Mouse (Mus musculus): ENCODE results near the gene Ctcf. TPM values are rescaled to one million over a fixed set of nuclear protein-coding genes. Genes with fewer than 3 reads are reported as not detected.

Ctcf gene
- polyA plus RNA-seq, 1 experiment = 30.2 TPM

DNA sequence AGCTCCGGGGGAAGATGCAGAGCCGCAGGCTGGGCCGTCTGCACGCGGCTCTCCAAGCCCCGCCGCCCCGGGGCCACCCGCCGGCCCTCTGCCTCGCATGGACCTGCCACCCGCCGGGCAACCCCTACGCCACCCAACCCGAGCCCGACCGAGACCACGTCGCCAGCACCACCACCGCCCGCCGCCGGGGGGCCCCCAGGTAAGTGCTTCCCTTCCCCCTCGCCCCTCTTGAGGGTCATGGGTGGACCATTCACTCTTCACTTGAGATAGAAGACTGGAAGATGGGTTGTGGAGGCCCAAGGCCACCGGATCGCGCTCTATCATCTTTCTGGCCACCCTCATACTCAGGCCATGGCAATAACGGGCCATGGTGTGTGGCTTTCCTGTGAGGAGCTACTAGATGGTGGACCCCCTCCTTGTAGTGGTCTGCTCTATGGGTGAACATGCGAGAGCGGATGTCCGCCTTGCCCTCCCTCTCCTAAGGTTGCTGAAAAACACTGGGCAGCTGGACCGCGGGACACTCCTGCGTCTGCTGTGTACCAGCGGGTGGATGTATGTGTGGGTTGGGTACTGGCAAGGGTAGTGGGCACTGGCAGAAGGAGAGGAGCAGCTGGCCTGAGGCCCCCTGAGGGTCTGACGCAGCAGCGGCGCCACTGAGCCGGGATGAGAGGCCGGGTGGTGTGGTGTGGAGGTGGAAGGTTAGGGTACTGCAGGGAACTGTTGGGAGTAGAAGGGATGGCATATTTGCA, 57.9 kb downstream of the Ctcf start:
- TF ChIP-seq MAX (IDR thresholded peaks at IDR 0.05) = no peak
- Histone ChIP-seq H3K4me3 (ENCODE audit: insufficient read depth, poor library complexity, severe bottlenecking) (no peak overlapping the region), H3K79me3 (ENCODE audit: low read depth) (no peaks in the 10 kb centered on the region), H3K27me3 (ENCODE audit: control insufficient read depth, insufficient read depth, insufficient read length) (no peaks in the 10 kb centered on the region), H3K79me2 (ENCODE audit: control insufficient read depth, insufficient read depth) (no peaks in the 10 kb centered on the region), H3ac (ENCODE audit: control insufficient read depth, insufficient read length, low read depth) (no peak overlapping the region), H3K36me3 (ENCODE audit: control insufficient read depth, insufficient read depth) (peaks cover 8% of the 10 kb centered on the region)

DNA sequence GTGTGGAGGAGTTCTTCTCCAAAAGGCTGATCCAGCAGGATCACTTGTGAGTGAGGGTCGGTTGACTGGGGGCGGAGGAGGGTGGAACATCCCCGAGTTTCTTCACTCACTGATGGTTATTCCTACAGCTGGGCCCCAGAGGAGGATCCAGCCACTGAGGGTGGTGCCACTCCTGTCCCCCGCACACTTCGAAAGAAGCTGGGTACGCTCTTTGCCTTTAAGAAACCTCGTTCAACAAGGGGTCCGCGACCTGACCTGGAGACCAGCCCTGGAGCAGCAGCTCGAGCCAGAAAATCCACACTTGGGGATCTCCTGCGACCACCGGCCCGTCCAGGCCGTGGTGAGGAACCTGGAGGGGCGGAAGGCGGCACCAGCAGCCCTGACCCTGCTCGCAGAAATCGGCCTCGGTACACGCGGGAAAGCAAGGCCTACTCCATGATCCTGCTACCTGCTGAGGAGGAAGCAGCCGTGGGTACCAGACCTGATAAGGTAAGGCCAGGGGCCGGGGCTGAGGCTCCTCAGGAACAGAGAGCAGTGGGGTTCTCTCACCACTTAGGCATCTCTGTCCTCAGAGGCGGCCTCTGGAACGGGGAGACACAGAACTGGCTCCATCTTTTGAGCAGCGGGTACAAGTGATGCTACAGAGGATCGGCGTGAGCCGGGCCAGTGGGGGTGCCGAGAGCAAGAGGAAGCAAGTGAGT, 58.9 kb downstream of the Ctcf start:
- H3K4me3 ChIP-seq (ENCODE audit: insufficient read depth, poor library complexity, severe bottlenecking) = no peak overlapping the region
- peaks cover 8% of the 10 kb centered on the region for H3K36me3 ChIP-seq (ENCODE audit: control insufficient read depth, insufficient read depth)
- no peak for TF ChIP-seq MAX (IDR thresholded peaks at IDR 0.05)
- TF ChIP-seq CTCF (IDR thresholded peaks at IDR 0.05; ENCODE audit: control insufficient read depth, insufficient read depth, insufficient read length) = no peak
- no peaks in the 10 kb centered on the region for H3K27me3 ChIP-seq (ENCODE audit: control insufficient read depth, insufficient read depth, insufficient read length)
- peaks cover 2% of the 10 kb centered on the region for H3K79me3 ChIP-seq (ENCODE audit: low read depth)
- H3K79me2 ChIP-seq (ENCODE audit: control insufficient read depth, insufficient read depth) = peaks cover 4% of the 10 kb centered on the region
- no peak overlapping the region for H3ac ChIP-seq (ENCODE audit: control insufficient read depth, insufficient read length, low read depth)

DNA sequence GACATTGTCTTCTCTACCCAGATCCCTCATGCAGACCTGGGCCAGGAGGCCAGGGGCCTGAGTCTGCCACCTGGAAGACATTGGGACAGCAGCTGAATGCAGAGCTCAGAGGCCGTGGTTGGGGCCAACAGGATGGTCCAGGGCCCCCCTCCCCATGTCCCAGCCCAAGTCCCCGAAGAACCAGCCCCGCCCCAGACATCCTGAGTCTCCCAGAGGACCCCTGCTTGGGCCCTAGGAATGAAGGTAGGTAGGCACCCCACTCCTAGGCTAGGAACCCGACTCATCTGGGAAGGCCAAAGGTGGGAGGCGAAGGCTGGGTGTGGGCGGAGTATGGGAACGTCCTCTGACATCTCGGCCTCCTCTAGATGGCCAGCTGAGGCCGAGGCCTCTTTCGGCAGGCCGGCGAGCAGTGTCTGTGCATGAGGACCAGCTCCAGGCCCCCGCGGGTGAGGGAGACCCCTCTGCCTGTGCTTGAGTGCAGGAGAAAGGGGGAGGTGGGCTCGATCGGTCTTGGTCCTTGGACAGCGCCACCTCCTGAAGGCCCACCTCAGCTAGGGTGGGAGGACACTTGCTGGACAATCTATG, 60.9 kb downstream of the Ctcf start:
- peaks cover 2% of the 10 kb centered on the region for H3K79me3 ChIP-seq (ENCODE audit: low read depth)
- H3K27me3 ChIP-seq (ENCODE audit: control insufficient read depth, insufficient read depth, insufficient read length) = no peaks in the 10 kb centered on the region
- H3K79me2 ChIP-seq (ENCODE audit: control insufficient read depth, insufficient read depth) = peaks cover 8% of the 10 kb centered on the region
- no peak overlapping the region for H3ac ChIP-seq (ENCODE audit: control insufficient read depth, insufficient read length, low read depth)
- peaks cover 8% of the 10 kb centered on the region for H3K36me3 ChIP-seq (ENCODE audit: control insufficient read depth, insufficient read depth)
- no peak for TF ChIP-seq CTCF (IDR thresholded peaks at IDR 0.05; ENCODE audit: control insufficient read depth, insufficient read depth, insufficient read length)
- no peak for TF ChIP-seq CEBPB (IDR thresholded peaks at IDR 0.05; ENCODE audit: low read depth)
- TF ChIP-seq MAX (IDR thresholded peaks at IDR 0.05) = no peak
- TF ChIP-seq FOSL1 (IDR thresholded peaks at IDR 0.05; ENCODE audit: insufficient read depth, low read length, poor library complexity, severe bottlenecking) = no peak
- no peak for TF ChIP-seq MYOD1 (IDR thresholded peaks at IDR 0.05; ENCODE audit: control insufficient read depth, insufficient read length, low read depth)
- TF ChIP-seq MYOG (IDR thresholded peaks at IDR 0.05; ENCODE audit: control insufficient read depth, extremely low read depth, insufficient read length) = no peak
- TF ChIP-seq USF1 (IDR thresholded peaks at IDR 0.05; ENCODE audit: low read depth) = no peak
- H3K4me3 ChIP-seq (ENCODE audit: insufficient read depth, poor library complexity, severe bottlenecking) = no peak overlapping the region

DNA sequence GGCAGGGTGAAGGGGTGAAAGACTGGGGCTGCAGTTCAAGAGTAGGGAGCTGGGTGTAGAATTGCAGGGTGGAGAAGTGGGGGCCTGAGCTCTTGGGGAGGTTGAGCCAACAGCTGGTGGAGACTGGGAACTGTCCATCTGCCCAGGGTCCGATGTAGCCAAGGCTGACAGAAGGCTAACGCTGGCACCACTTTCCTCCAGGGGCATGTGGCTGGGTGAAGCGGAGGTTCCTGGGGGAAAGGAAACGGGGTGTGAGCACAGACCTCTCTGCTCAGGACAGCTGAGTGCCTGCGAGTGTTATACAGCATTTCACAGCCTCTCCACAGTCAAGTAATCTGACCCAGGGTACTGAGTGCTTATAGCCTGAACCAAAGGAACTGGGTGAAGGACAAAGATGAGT, 62.4 kb downstream of the Ctcf start:
- Histone ChIP-seq H3K79me2 (ENCODE audit: control insufficient read depth, insufficient read depth) (peaks cover 8% of the 10 kb centered on the region), H3K36me3 (ENCODE audit: control insufficient read depth, insufficient read depth) (peaks cover 8% of the 10 kb centered on the region), H3ac (ENCODE audit: control insufficient read depth, insufficient read length, low read depth) (no peak overlapping the region), H3K4me3 (ENCODE audit: insufficient read depth, poor library complexity, severe bottlenecking) (no peak overlapping the region), H3K79me3 (ENCODE audit: low read depth) (peaks cover 2% of the 10 kb centered on the region), H3K27me3 (ENCODE audit: control insufficient read depth, insufficient read depth, insufficient read length) (no peaks in the 10 kb centered on the region)
- no peak for TF ChIP-seq MYOG (IDR thresholded peaks at IDR 0.05; ENCODE audit: control insufficient read depth, extremely low read depth, insufficient read length)
- TF ChIP-seq USF1 (IDR thresholded peaks at IDR 0.05; ENCODE audit: low read depth) = no peak
- no peak for TF ChIP-seq MYOD1 (IDR thresholded peaks at IDR 0.05; ENCODE audit: control insufficient read depth, insufficient read length, low read depth)
- no peak for TF ChIP-seq FOSL1 (IDR thresholded peaks at IDR 0.05; ENCODE audit: insufficient read depth, low read length, poor library complexity, severe bottlenecking)
- no peak for TF ChIP-seq MAX (IDR thresholded peaks at IDR 0.05)
- no peak for TF ChIP-seq CEBPB (IDR thresholded peaks at IDR 0.05; ENCODE audit: low read depth)
- TF ChIP-seq CTCF (IDR thresholded peaks at IDR 0.05; ENCODE audit: control insufficient read depth, insufficient read depth, insufficient read length) = no peak

DNA sequence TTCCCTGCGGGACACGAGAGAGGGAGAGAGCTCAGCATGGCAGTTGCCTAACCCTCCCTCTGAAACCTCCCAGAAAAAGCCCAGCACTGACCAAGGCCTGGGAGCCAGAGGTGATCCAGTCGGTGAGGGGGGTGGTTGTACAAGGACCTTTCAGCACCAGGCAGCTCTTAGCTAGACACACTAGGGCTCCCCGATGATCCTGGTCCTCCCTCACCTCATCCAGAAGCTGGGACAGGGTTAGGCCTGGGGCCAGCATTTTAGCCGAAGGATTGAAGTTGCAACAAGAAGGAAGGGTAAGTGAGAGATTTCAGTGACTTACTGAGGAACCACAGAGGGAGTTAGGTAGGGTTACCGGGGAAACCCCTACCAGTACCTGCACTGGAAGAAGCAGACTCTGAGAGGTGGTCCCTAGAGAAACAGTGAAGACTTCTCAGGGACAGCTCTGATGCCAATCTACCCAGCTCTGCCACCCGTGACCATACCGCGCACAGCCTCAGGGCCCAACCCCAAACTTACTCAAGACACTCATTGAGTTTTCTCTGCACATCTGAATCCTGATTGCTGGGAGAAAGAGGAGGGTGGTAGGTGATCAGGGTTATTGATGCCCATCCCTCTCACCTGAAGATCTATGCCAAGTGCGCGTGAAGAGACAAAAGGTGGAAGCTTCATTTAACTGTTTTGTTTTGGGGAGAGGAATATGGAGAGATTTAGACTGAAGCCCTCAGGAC, 63.3 kb downstream of the Ctcf start:
- TF ChIP-seq FOSL1 (IDR thresholded peaks at IDR 0.05; ENCODE audit: insufficient read depth, low read length, poor library complexity, severe bottlenecking) (no peak), CEBPB (IDR thresholded peaks at IDR 0.05; ENCODE audit: low read depth) (no peak), USF1 (IDR thresholded peaks at IDR 0.05; ENCODE audit: low read depth) (no peak), MYOG (IDR thresholded peaks at IDR 0.05; ENCODE audit: control insufficient read depth, extremely low read depth, insufficient read length) (no peak), MYOD1 (IDR thresholded peaks at IDR 0.05; ENCODE audit: control insufficient read depth, insufficient read length, low read depth) (no peak), MAX (IDR thresholded peaks at IDR 0.05) (no peak), CTCF (IDR thresholded peaks at IDR 0.05; ENCODE audit: control insufficient read depth, insufficient read depth, insufficient read length) (no peak)
- Histone ChIP-seq H3K4me3 (ENCODE audit: insufficient read depth, poor library complexity, severe bottlenecking) (no peak overlapping the region), H3K36me3 (ENCODE audit: control insufficient read depth, insufficient read depth) (peaks cover 8% of the 10 kb centered on the region), H3K79me2 (ENCODE audit: control insufficient read depth, insufficient read depth) (peaks cover 8% of the 10 kb centered on the region), H3ac (ENCODE audit: control insufficient read depth, insufficient read length, low read depth) (no peak overlapping the region), H3K27me3 (ENCODE audit: control insufficient read depth, insufficient read depth, insufficient read length) (no peaks in the 10 kb centered on the region), H3K79me3 (ENCODE audit: low read depth) (peaks cover 2% of the 10 kb centered on the region)
